Mouse (Mus musculus): ENCODE data around the gene Kcnab1. TPM values are rescaled to one million over a fixed set of nuclear protein-coding genes. Genes with fewer than 3 reads are reported as not detected.
A peak's percentile ranks its signal among the peaks of the same experiment; 100 is the strongest.

Kcnab1 gene
- polyA plus RNA-seq, 1 experiment = 106 TPM

DNA sequence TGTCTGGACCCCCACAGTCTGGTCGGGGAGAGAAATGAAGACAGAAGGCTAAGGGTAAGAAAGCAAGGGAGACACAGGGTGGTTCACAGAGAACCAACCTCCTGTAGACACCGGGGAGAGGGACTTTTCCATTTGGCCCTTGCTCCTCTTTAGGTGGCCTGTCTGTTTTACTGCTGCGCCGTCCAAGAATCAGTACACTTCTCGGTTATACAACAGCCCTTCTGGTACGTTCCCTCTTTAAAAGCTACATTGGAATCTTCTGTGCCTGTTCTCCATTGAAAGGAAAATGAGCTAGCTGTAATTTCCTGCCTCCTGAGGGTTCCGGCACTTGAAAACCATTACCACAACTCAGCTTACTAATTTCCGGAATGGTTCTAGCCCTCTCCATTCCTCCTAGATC lies 8.2 kb downstream of the Kcnab1 start:
- 39% methylated on average over 8 of the region's 8 CpGs for WGBS
- no peak for TF ChIP-seq POLR2A (IDR thresholded peaks at IDR 0.05; ENCODE audit: borderline replicate concordance, insufficient read depth, low read length)
- no peak for TF ChIP-seq CTCF (IDR thresholded peaks at IDR 0.05; ENCODE audit: borderline replicate concordance, insufficient read depth, low read depth, low read length)

DNA sequence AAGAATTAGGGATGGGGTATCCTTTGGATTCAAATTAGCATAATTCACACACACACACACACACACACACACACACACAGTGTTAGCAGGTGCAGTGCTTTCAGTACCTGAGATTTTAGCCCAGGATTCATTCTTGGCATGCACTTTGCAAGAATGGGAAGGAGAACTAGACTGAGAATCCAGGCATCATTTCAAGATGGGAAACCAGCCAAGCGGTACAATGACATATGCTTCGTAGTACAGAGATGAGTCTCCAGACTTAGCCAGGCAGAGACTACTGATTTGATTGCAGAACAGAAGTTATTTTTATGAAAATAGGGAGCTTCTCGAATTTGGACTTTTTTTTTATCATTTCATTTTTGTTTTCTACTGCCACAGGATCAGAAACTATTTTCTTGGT lies 15.8 kb downstream of the Kcnab1 start:
- Histone ChIP-seq H3K27ac (ENCODE audit: insufficient read depth, low read length) (no peak overlapping the region), H3K4me3 (replicated peaks; ENCODE audit: insufficient read depth, low read depth, low read length) (no peak overlapping the region), H3K4me1 (ENCODE audit: control insufficient read depth, insufficient read depth, low read length) (peaks cover 13% of the 10 kb centered on the region), H3K27me3 (ENCODE audit: control insufficient read depth, insufficient read depth, low read length) (no peaks in the 10 kb centered on the region)
- peak; percentile 79 to 95 for DNase-seq
- TF ChIP-seq POLR2A (IDR thresholded peaks at IDR 0.05; ENCODE audit: borderline replicate concordance, insufficient read depth, low read length) (no peak), CTCF (IDR thresholded peaks at IDR 0.05; ENCODE audit: borderline replicate concordance, insufficient read depth, low read depth, low read length) (no peak)
- WGBS = 6% methylated on average over 3 of the region's 3 CpGs

More for the DNA sequence above, 8.2 kb downstream of the Kcnab1 start:
- peak overlapping the region; percentile 1; the same call in 1 of the 2 replicates for H3K27ac ChIP-seq (ENCODE audit: insufficient read depth, low read length)
- H3K4me1 ChIP-seq (ENCODE audit: control insufficient read depth, insufficient read depth, low read length) = peaks cover 7% of the 10 kb centered on the region; the same call in 1 of the 2 replicates
- peak; percentile 23 to 25 for DNase-seq
- no peak overlapping the region for H3K4me3 ChIP-seq (replicated peaks; ENCODE audit: insufficient read depth, low read depth, low read length)
- no peaks in the 10 kb centered on the region for H3K27me3 ChIP-seq (ENCODE audit: control insufficient read depth, insufficient read depth, low read length)

DNA sequence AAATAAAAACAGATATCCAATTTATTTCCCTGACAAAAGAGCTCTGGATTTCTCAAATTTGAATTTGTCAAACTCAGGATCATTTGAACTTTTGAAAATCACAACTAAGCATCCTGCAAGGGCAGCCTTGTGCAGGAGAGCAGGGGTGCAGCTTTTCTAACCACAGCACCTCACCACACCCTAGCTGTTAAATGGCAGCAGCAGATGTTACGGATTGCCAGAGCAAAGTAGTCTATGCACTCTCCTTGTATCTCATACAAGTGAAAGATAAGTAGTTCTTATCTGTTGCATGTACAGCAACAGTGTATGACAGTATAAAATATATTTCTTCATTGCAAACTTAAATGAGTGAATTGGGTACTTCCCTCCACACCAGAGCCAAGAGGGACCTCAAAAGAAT lies 20.4 kb downstream of the Kcnab1 start:
- H3K4me1 ChIP-seq (ENCODE audit: control insufficient read depth, insufficient read depth, low read length) = peaks cover 6% of the 10 kb centered on the region; the same call in 1 of the 2 replicates
- WGBS = 100% methylated on average over 1 of the region's 1 CpGs
- DNase-seq = no peak
- no peak for TF ChIP-seq POLR2A (IDR thresholded peaks at IDR 0.05; ENCODE audit: borderline replicate concordance, insufficient read depth, low read length)
- no peak for TF ChIP-seq CTCF (IDR thresholded peaks at IDR 0.05; ENCODE audit: borderline replicate concordance, insufficient read depth, low read depth, low read length)
- H3K4me3 ChIP-seq (replicated peaks; ENCODE audit: insufficient read depth, low read depth, low read length) = no peak overlapping the region
- no peaks in the 10 kb centered on the region for H3K27me3 ChIP-seq (ENCODE audit: control insufficient read depth, insufficient read depth, low read length)
- H3K27ac ChIP-seq (ENCODE audit: insufficient read depth, low read length) = no peak overlapping the region

DNA sequence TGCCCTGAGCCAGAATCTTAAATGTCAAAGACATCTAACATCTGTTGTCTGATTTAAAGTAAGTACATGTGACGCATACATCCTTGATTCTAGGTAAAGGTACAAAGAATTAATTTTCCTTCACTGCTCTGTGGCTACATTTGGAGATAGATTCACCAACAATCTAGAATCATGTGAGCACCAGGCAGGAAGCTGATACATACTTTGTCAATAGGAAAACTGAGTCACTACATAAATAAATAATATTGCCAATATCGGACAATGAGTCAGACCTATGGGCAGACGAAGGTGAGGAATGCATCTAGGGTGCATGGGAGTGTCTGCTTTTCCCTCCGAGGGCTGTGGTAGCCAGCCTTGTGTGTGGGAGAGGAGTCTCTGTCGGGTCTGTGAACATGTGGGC lies 25.7 kb downstream of the Kcnab1 start:
- no peaks in the 10 kb centered on the region for H3K4me1 ChIP-seq (ENCODE audit: control insufficient read depth, insufficient read depth, low read length)
- no peaks in the 10 kb centered on the region for H3K27me3 ChIP-seq (ENCODE audit: control insufficient read depth, insufficient read depth, low read length)
- 82% methylated on average over 5 of the region's 5 CpGs for WGBS
- TF ChIP-seq POLR2A (IDR thresholded peaks at IDR 0.05; ENCODE audit: borderline replicate concordance, insufficient read depth, low read length) (no peak), CTCF (IDR thresholded peaks at IDR 0.05; ENCODE audit: borderline replicate concordance, insufficient read depth, low read depth, low read length) (no peak)
- no peak for DNase-seq
- H3K4me3 ChIP-seq (replicated peaks; ENCODE audit: insufficient read depth, low read depth, low read length) = no peak overlapping the region
- no peak overlapping the region for H3K27ac ChIP-seq (ENCODE audit: insufficient read depth, low read length)

DNA sequence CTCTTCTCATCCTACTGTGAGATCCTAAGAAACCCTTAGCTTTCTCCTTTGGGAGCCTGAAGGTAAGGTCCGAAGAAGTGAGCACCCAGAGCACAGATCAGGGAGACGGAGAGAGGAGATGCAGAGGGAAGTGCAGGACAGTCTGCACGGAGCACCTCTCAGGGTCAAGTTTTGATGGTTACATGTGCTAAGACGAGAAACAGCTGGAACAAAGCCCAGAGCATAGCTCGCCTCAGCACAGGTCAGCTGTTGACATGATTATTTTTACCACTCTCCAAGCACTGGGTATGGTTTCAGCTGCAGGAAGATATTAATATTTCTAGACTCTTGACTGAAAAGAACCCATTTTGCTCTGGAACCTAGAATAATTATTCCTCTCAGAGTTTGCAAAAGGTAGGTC lies 27.7 kb downstream of the Kcnab1 start:
- Histone ChIP-seq H3K4me1 (ENCODE audit: control insufficient read depth, insufficient read depth, low read length) (no peaks in the 10 kb centered on the region), H3K27ac (ENCODE audit: insufficient read depth, low read length) (no peak overlapping the region), H3K4me3 (replicated peaks; ENCODE audit: insufficient read depth, low read depth, low read length) (no peak overlapping the region), H3K27me3 (ENCODE audit: control insufficient read depth, insufficient read depth, low read length) (no peaks in the 10 kb centered on the region)
- 62% methylated on average over 5 of the region's 5 CpGs for WGBS
- TF ChIP-seq CTCF (IDR thresholded peaks at IDR 0.05; ENCODE audit: borderline replicate concordance, insufficient read depth, low read depth, low read length) = no peak
- no peak for TF ChIP-seq POLR2A (IDR thresholded peaks at IDR 0.05; ENCODE audit: borderline replicate concordance, insufficient read depth, low read length)
- DNase-seq = no peak

DNA sequence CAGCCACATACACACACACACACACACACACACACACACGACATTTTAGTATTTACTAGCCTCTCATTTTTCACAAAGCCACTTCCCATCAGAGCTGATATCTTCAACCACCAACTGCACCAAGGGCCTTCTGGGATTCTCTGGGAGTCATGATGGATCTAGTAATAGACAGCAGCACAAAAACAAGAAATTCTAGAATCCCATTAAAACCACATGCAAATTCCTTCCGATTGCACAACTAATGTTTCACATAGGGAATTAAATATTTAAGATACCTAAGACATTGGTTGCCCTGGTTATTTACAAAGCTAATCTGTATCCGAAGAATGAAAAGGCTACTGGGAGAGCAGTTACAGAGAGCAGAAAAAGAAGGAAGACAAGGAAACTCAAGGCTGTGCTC lies 29.6 kb downstream of the Kcnab1 start:
- WGBS = 88% methylated on average over 3 of the region's 3 CpGs
- H3K27ac ChIP-seq (ENCODE audit: insufficient read depth, low read length) = no peak overlapping the region
- H3K4me1 ChIP-seq (ENCODE audit: control insufficient read depth, insufficient read depth, low read length) = no peaks in the 10 kb centered on the region
- H3K27me3 ChIP-seq (ENCODE audit: control insufficient read depth, insufficient read depth, low read length) = no peaks in the 10 kb centered on the region
- TF ChIP-seq CTCF (IDR thresholded peaks at IDR 0.05; ENCODE audit: borderline replicate concordance, insufficient read depth, low read depth, low read length) = no peak
- no peak for TF ChIP-seq POLR2A (IDR thresholded peaks at IDR 0.05; ENCODE audit: borderline replicate concordance, insufficient read depth, low read length)
- no peak for DNase-seq
- H3K4me3 ChIP-seq (replicated peaks; ENCODE audit: insufficient read depth, low read depth, low read length) = no peak overlapping the region

DNA sequence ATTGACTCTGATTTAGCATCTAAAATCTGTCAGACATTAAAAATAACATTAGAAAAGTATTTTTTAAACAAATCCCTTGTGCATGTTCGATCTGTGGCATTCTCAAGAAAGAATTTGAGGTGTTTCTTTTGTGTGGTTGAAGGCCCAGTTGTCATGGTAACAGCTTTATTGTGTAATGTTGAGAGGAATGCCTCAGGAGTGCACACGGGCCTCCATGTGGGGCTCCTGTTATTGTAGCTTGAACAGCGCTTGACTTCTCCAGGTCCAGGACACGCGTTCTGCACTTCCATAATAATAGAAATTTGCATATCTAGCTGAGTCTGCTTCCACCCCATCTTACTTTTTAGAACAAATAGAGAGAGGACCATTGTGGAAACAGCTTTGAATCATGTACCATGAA lies 36.0 kb downstream of the Kcnab1 start:
- no peak for TF ChIP-seq POLR2A (IDR thresholded peaks at IDR 0.05; ENCODE audit: borderline replicate concordance, insufficient read depth, low read length)
- TF ChIP-seq CTCF (IDR thresholded peaks at IDR 0.05; ENCODE audit: borderline replicate concordance, insufficient read depth, low read depth, low read length) = no peak
- H3K27ac ChIP-seq (ENCODE audit: insufficient read depth, low read length) = no peak overlapping the region
- no peak for DNase-seq
- WGBS = 62% methylated on average over 5 of the region's 5 CpGs
- H3K27me3 ChIP-seq (ENCODE audit: control insufficient read depth, insufficient read depth, low read length) = no peaks in the 10 kb centered on the region
- no peaks in the 10 kb centered on the region for H3K4me1 ChIP-seq (ENCODE audit: control insufficient read depth, insufficient read depth, low read length)
- no peak overlapping the region for H3K4me3 ChIP-seq (replicated peaks; ENCODE audit: insufficient read depth, low read depth, low read length)

DNA sequence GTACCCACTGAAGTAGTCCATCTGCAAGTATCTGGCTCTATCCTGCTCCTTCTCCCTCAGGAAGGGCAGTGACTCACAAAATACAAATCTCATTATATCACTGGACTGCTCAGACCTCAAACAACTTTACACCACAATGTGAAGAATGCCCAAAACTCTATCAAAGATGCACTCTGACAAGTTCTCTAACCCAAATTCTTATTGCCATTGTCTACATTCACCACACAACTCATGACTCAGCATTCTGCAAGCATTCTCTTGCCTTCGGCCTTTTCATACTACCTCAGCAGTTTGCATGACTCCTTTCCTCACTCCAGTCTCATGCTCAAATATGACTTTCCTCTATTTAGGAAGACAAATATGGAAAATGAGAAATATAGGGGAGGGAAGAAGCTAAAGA lies 42.6 kb downstream of the Kcnab1 start:
- no peak for DNase-seq
- Histone ChIP-seq H3K4me1 (ENCODE audit: control insufficient read depth, insufficient read depth, low read length) (no peaks in the 10 kb centered on the region), H3K27ac (ENCODE audit: insufficient read depth, low read length) (no peak overlapping the region), H3K27me3 (ENCODE audit: control insufficient read depth, insufficient read depth, low read length) (no peaks in the 10 kb centered on the region), H3K4me3 (replicated peaks; ENCODE audit: insufficient read depth, low read depth, low read length) (no peak overlapping the region)
- TF ChIP-seq CTCF (IDR thresholded peaks at IDR 0.05; ENCODE audit: borderline replicate concordance, insufficient read depth, low read depth, low read length) = no peak
- TF ChIP-seq POLR2A (IDR thresholded peaks at IDR 0.05; ENCODE audit: borderline replicate concordance, insufficient read depth, low read length) = no peak
- 67% methylated on average over 1 of the region's 1 CpGs for WGBS
